Mouse (Mus musculus): ENCODE measurements at regions not wholly inside any gene's neighbourhood (a gene's known extent, or its start where the extent isn't known, plus 50 kb on each side); places are given as distances from the start of the nearest gene placed in this dataset.

GRCm38 (mm10) chr13:16645311-16645710 is 633.7 kb downstream of the Inhba start:
- WGBS: 62% methylated on average over 3 of the region's 3 CpGs
- Histone ChIP-seq H3K27ac (peak overlapping the region; percentile 40; the same call in 1 of the 2 replicates), H3K27me3 (no peaks in the 10 kb centered on the region), H3K4me3 (no peak overlapping the region), H3K4me1 (peaks cover 21% of the 10 kb centered on the region; the same call in 1 of the 2 replicates), H3K36me3 (ENCODE audit: poor library complexity, severe bottlenecking) (no peaks in the 10 kb centered on the region), H3K9ac (no peak overlapping the region), H3K4me2 (no peak overlapping the region), H3K9me3 (replicated peaks) (no peaks in the 10 kb centered on the region)
- ATAC-seq: peak; percentile 66

- Histone ChIP-seq H3K4me3 (no peak overlapping the region), H3K27ac (0 out of 2 replicates have a peak overlapping the region, but pooled peaks have one; percentile 37), H3K36me3 (ENCODE audit: poor library complexity, severe bottlenecking) (no peaks in the 10 kb centered on the region), H3K27me3 (no peaks in the 10 kb centered on the region), H3K4me2 (no peak overlapping the region), H3K4me1 (peaks cover 21% of the 10 kb centered on the region; the same call in 1 of the 2 replicates), H3K9me3 (replicated peaks) (no peaks in the 10 kb centered on the region), H3K9ac (no peak overlapping the region)
- peak; percentile 64; the same call in 1 of the 2 replicates for ATAC-seq
Observed at GRCm38 (mm10) chr13:16646056-16646455, 634.4 kb downstream of the Inhba start.

- Histone ChIP-seq H3K4me2 (no peak overlapping the region), H3K4me3 (no peak overlapping the region), H3K9ac (no peak overlapping the region), H3K36me3 (ENCODE audit: poor library complexity, severe bottlenecking) (no peaks in the 10 kb centered on the region), H3K27ac (peak overlapping the region; percentile 31; the same call in 1 of the 2 replicates), H3K9me3 (replicated peaks) (no peaks in the 10 kb centered on the region), H3K4me1 (peaks cover 20% of the 10 kb centered on the region; the same call in 1 of the 2 replicates), H3K27me3 (no peaks in the 10 kb centered on the region)
- no peak for ATAC-seq
Observed at GRCm38 (mm10) chr13:16646649-16647048, 635.0 kb downstream of the Inhba start.

GRCm38 (mm10) chr13:16656110-16656509 is 644.5 kb downstream of the Inhba start:
- ATAC-seq: no peak
- Histone ChIP-seq H3K27ac (no peak overlapping the region), H3K4me1 (no peaks in the 10 kb centered on the region), H3K36me3 (ENCODE audit: poor library complexity, severe bottlenecking) (no peaks in the 10 kb centered on the region), H3K9me3 (replicated peaks) (no peaks in the 10 kb centered on the region), H3K27me3 (no peaks in the 10 kb centered on the region), H3K9ac (no peak overlapping the region), H3K4me2 (no peak overlapping the region), H3K4me3 (no peak overlapping the region)
- WGBS: 87% methylated on average over 4 of the region's 4 CpGs

- Histone ChIP-seq H3K36me3 (ENCODE audit: poor library complexity, severe bottlenecking) (no peaks in the 10 kb centered on the region), H3K27me3 (no peaks in the 10 kb centered on the region), H3K9me3 (replicated peaks) (no peaks in the 10 kb centered on the region), H3K4me2 (no peak overlapping the region), H3K4me1 (no peaks in the 10 kb centered on the region), H3K27ac (no peak overlapping the region), H3K4me3 (no peak overlapping the region), H3K9ac (no peak overlapping the region)
- WGBS: 77% methylated on average over 6 of the region's 6 CpGs
- ATAC-seq: peak; percentile 69; the same call in 1 of the 2 replicates
Observed at GRCm38 (mm10) chr13:16659894-16660293, 648.2 kb downstream of the Inhba start.

GRCm38 (mm10) chr13:16668652-16669051 is 657.0 kb downstream of the Inhba start:
- Histone ChIP-seq H3K36me3 (ENCODE audit: poor library complexity, severe bottlenecking) (no peaks in the 10 kb centered on the region), H3K27me3 (no peaks in the 10 kb centered on the region), H3K4me1 (no peaks in the 10 kb centered on the region), H3K4me3 (no peak overlapping the region), H3K9me3 (replicated peaks) (no peaks in the 10 kb centered on the region), H3K4me2 (no peak overlapping the region), H3K9ac (no peak overlapping the region), H3K27ac (no peak overlapping the region)
- ATAC-seq: no peak
- WGBS: 98% methylated on average over 1 of the region's 1 CpGs

- H3K4me1 ChIP-seq: no peaks in the 10 kb centered on the region
- no peak overlapping the region for H3K4me2 ChIP-seq
- H3K9ac ChIP-seq: no peak overlapping the region
- no peaks in the 10 kb centered on the region for H3K36me3 ChIP-seq (ENCODE audit: poor library complexity, severe bottlenecking)
- H3K27me3 ChIP-seq: no peaks in the 10 kb centered on the region
- no peak for ATAC-seq
- 94% methylated on average over 1 of the region's 1 CpGs for WGBS
- no peak overlapping the region for H3K4me3 ChIP-seq
- no peaks in the 10 kb centered on the region for H3K9me3 ChIP-seq (replicated peaks)
- no peak overlapping the region for H3K27ac ChIP-seq
Observed at GRCm38 (mm10) chr13:16669281-16669680, 657.6 kb downstream of the Inhba start.

GRCm38 (mm10) chr13:16670047-16670733 is 658.5 kb downstream of the Inhba start:
- WGBS: 74% methylated on average over 5 of the region's 5 CpGs
- ATAC-seq: no peak

GRCm38 (mm10) chr13:16670736-16671135 is 659.1 kb downstream of the Inhba start:
- Histone ChIP-seq H3K9me3 (replicated peaks) (no peaks in the 10 kb centered on the region), H3K9ac (no peak overlapping the region), H3K4me1 (no peaks in the 10 kb centered on the region), H3K36me3 (ENCODE audit: poor library complexity, severe bottlenecking) (no peaks in the 10 kb centered on the region), H3K4me2 (no peak overlapping the region), H3K4me3 (no peak overlapping the region), H3K27ac (no peak overlapping the region), H3K27me3 (no peaks in the 10 kb centered on the region)
- no peak for ATAC-seq

More at GRCm38 (mm10) chr13:16670047-16670733, 658.5 kb downstream of the Inhba start:
- H3K36me3 ChIP-seq (ENCODE audit: poor library complexity, severe bottlenecking): no peaks in the 10 kb centered on the region
- H3K4me1 ChIP-seq: no peaks in the 10 kb centered on the region
- no peak overlapping the region for H3K4me2 ChIP-seq
- no peaks in the 10 kb centered on the region for H3K9me3 ChIP-seq (replicated peaks)
- H3K27ac ChIP-seq: no peak overlapping the region
- H3K9ac ChIP-seq: no peak overlapping the region
- H3K27me3 ChIP-seq: no peaks in the 10 kb centered on the region
- H3K4me3 ChIP-seq: no peak overlapping the region

- WGBS: 87% methylated on average over 1 of the region's 1 CpGs
- no peak overlapping the region for H3K4me2 ChIP-seq
Observed at GRCm38 (mm10) chr13:16676873-16677272, 665.2 kb downstream of the Inhba start.

GRCm38 (mm10) chr13:16678246-16679024 is 666.8 kb downstream of the Inhba start:
- Histone ChIP-seq H3K27me3 (no peaks in the 10 kb centered on the region), H3K4me1 (no peaks in the 10 kb centered on the region), H3K27ac (no peak overlapping the region), H3K4me2 (no peak overlapping the region), H3K9me3 (replicated peaks) (no peaks in the 10 kb centered on the region), H3K9ac (no peak overlapping the region), H3K36me3 (ENCODE audit: poor library complexity, severe bottlenecking) (no peaks in the 10 kb centered on the region), H3K4me3 (no peak overlapping the region)
- 76% methylated on average over 1 of the region's 1 CpGs for WGBS
- ATAC-seq: no peak

More at GRCm38 (mm10) chr13:16676873-16677272, 665.2 kb downstream of the Inhba start:
- H3K36me3 ChIP-seq (ENCODE audit: poor library complexity, severe bottlenecking): no peaks in the 10 kb centered on the region
- ATAC-seq: no peak
- no peak overlapping the region for H3K27ac ChIP-seq
- H3K9ac ChIP-seq: no peak overlapping the region
- no peaks in the 10 kb centered on the region for H3K4me1 ChIP-seq
- no peak overlapping the region for H3K4me3 ChIP-seq
- no peaks in the 10 kb centered on the region for H3K27me3 ChIP-seq
- no peaks in the 10 kb centered on the region for H3K9me3 ChIP-seq (replicated peaks)

GRCm38 (mm10) chr13:16694201-16694600 is 682.5 kb downstream of the Inhba start:
- Histone ChIP-seq H3K27ac (no peak overlapping the region), H3K36me3 (ENCODE audit: poor library complexity, severe bottlenecking) (no peaks in the 10 kb centered on the region), H3K9me3 (replicated peaks) (no peaks in the 10 kb centered on the region), H3K4me2 (no peak overlapping the region), H3K9ac (no peak overlapping the region), H3K4me1 (no peaks in the 10 kb centered on the region), H3K27me3 (no peaks in the 10 kb centered on the region), H3K4me3 (no peak overlapping the region)
- no peak for ATAC-seq
- 93% methylated on average over 1 of the region's 1 CpGs for WGBS

All from forebrain, embryonic 13.5 days (tissue).